In genomic region chr12:55467331-55468180, GRCm38 (mm10) we compare ENCODE assay signal across 1 mouse cellular context.
TF ChIP-seq lines count a peak whose summit lies in the region.

No protein-coding gene starts in this region.

TF ChIP-seq in CH12.LX, 34 proteins besides CTCF, POLR2A, EP300 and RAD21 (continued from another document):
- no peak for TF ChIP-seq JUN (IDR thresholded peaks at IDR 0.05; ENCODE audit: insufficient read depth, low read depth, low read length)
- peak; percentile 38 for TF ChIP-seq CHD2 (IDR thresholded peaks at IDR 0.05; ENCODE audit: low read length)
- TF ChIP-seq TBP (conservative IDR thresholded peaks at IDR 0.05; ENCODE audit: low read depth, low read length), result peak; percentile 86
- TF ChIP-seq RCOR1 (conservative IDR thresholded peaks at IDR 0.05; ENCODE audit: low read depth, low read length), result peak; percentile 3; the same call in 1 of the 2 replicates
- TF ChIP-seq MXI1 (IDR thresholded peaks at IDR 0.05; ENCODE audit: low read depth, low read length), result peak; percentile 43; the same call in 1 of the 2 replicates
- TF ChIP-seq HCFC1 (IDR thresholded peaks at IDR 0.05; ENCODE audit: low read depth, low read length), result 0 out of 2 replicates have a peak, but pooled peaks have one; percentile 27
- TF ChIP-seq JUND (conservative IDR thresholded peaks at IDR 0.05; ENCODE audit: low read depth, low read length), result no peak
- TF ChIP-seq BHLHE40 (IDR thresholded peaks at IDR 0.05; ENCODE audit: low read depth, low read length), result peak; percentile 77
